Mouse (Mus musculus): ENCODE data around the gene Gins1. TPM values are rescaled to one million over a fixed set of nuclear protein-coding genes. Genes with fewer than 3 reads are reported as not detected.

Gene Gins1
- polyA plus RNA-seq (2017; shearing (Covaris generic)) = 5.5 TPM

GRCm38 (mm10) chr2:150904936-150905450 is at the start of gene Gins1:
Gene Gins1, plus strand, starts transcription at chr2:150905400.

GRCm38 (mm10) chr2:150904272-150904935 is 796 bp upstream of the Gins1 start, which contains the start of gene Abhd12:
Gene Abhd12, minus strand, starts transcription at chr2:150904741.

Other genes with a start within 250 kb of the Gins1 start
- gene Acss1, start 236.9 kb upstream of the Gins1 start, polyA plus RNA-seq (2017; shearing (Covaris generic)) = 29.7 TPM
- not detected for gene Vsx1, start 216.0 kb upstream of the Gins1 start, polyA plus RNA-seq (2017; shearing (Covaris generic))
- gene Entpd6, start 156.4 kb upstream of the Gins1 start, polyA plus RNA-seq (2017; shearing (Covaris generic)) = 72.8 TPM
- gene Pygb, start 118.7 kb upstream of the Gins1 start, polyA plus RNA-seq (2017; shearing (Covaris generic)) = 112 TPM
- gene Abhd12, start 659 bp upstream of the Gins1 start, polyA plus RNA-seq (2017; shearing (Covaris generic)) = 17.8 TPM
- 1.2 TPM for gene Ninl, start 134.0 kb downstream of the Gins1 start, polyA plus RNA-seq (2017; shearing (Covaris generic))
- gene Nanp, start 134.0 kb downstream of the Gins1 start, polyA plus RNA-seq (2017; shearing (Covaris generic)) = 39.2 TPM
- not detected for gene Gm14151, start 186.9 kb downstream of the Gins1 start, polyA plus RNA-seq (2017; shearing (Covaris generic))
- not detected for gene Gm14147, start 192.8 kb downstream of the Gins1 start, polyA plus RNA-seq (2017; shearing (Covaris generic))

Data from inflammation-experienced regulatory T-cells, adult 16 weeks (primary cell).